Mouse (Mus musculus): ENCODE data around the gene Gm12569. TPM values are rescaled to one million over a fixed set of nuclear protein-coding genes. Genes with fewer than 3 reads are reported as not detected.

The Gm12569 gene
- polyA plus RNA-seq (2017; shearing (Covaris generic)): under 1 TPM in 1 of 2 experiments, not detected in 1; 0.42 TPM

DNA sequence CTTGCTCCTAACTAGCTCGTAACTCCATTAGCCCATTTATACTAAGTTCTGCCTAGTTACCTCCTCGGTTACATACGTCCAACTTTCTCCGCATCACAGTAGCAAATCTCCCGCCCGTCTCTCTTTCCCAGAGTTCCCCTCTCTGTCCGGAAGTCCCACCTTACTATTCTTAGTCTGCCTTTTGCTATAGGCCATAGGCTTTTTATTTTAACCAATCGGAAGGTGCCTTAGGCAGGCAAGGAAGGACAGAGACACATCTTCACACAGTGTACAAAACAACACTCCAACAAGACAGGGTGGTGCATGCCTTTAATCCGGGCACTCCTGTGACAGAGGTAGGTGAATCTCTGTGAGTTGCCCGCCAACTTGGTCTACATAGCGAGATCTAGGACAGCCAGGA, at the start of gene Gm12569:
Gene Gm12569, plus strand, starts transcription at position 166 of the 400 bp plus-strand sequence.

DNA sequence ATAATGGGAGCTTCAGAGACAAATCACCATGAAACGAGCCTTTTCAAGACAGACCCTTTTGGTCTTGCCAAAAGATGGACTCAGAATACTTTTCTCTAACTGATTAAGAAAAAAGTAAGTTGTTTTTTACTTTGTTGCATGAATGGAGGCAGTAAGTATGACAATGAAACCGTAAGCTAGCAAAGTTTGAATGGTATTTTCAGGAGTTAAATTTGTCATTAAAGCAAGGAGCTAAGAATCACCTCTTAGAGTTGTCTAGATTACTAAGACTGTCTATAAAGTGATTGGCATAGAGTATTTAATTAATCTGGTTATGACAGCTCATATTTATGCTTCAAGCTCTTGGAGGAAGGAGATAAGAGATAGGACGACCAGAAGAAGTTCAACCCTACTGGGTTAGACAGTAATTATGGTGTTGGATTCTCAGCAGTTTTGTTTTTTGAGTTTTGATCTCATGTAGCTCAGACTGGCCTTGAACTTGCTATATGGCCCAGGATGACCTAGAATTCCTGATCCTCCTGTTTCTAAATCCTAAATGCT, 41.5 kb downstream of the Gm12569 start, which contains the start of gene Clk4:
Gene Clk4, plus strand, starts transcription at position 51 of the 540 bp plus-strand sequence.

DNA sequence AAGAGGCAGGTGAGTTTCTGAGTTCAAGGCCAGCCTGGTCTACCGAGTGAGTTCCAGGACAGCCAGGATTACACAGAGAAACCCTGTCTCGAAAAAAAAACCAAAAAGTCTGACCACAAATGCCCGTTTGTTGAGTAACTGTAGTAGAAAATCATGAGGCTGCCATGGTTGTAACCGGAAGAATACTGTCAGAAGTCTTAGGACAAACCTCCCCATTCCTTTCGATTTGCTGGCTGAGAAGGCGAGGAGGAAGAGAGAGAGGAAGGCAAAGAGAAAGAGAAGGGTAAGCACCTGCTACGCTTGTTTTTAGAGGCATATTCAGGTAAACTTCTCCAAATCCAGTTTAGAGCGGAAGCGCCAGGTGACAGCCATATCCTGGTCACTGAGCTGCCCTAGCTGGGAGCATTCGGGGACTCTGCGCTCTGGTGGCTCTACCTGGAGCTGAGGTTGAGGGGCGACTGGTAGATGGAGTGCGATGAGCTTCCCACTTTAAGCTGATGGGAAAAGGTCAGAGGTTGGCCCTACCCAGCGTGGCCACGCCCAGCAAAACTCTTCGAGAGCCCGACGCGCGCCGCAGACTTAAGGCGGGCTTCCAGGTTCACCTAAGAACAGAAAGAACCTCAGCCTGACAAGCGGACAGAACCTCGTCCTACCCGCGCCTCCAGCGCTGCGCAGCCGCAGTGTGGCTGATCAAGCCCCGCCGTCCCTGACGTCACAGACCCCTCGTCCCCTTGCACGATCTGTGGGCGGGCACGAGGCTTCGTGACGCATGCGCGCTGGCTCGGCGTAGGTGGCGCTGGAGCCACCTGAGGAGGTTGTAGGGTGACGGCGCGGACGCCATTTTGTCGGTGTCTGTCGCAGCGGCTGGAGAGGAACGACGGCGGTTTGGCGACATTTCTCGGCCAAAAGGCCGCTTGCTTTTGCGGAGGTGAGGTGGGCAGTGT, 42.3 kb downstream of the Gm12569 start, which contains the start of gene BC049762:
Gene BC049762, minus strand, starts transcription at position 705 of the 944 bp plus-strand sequence.

Other genes starting within 250 kb of the Gm12569 start
- gene Olfr1377, start 238.5 kb upstream of the Gm12569 start, polyA plus RNA-seq (2017; shearing (Covaris generic)): not detected
- under 1 TPM in 1 of 2 experiments, not detected in 1; 0.45 TPM for gene Olfr51, start 216.9 kb upstream of the Gm12569 start, polyA plus RNA-seq (2017; shearing (Covaris generic))
- 1 to 10 TPM in 1 of 2 experiments, under 1 TPM in 1; 0.07 to 1.1 TPM for gene Olfr54, start 206.2 kb upstream of the Gm12569 start, polyA plus RNA-seq (2017; shearing (Covaris generic))
- not detected for gene Olfr1375, start 172.4 kb upstream of the Gm12569 start, polyA plus RNA-seq (2017; shearing (Covaris generic))
- gene Zfp354a, start 161.2 kb upstream of the Gm12569 start, polyA plus RNA-seq (2017; shearing (Covaris generic)): under 1 TPM in 1 of 2 experiments, not detected in 1; 0.26 TPM
- gene Clk4, start 41.3 kb downstream of the Gm12569 start, polyA plus RNA-seq (2017; shearing (Covaris generic)): 100 to 1,000 TPM; 172 to 219 TPM
- gene BC049762, start 42.6 kb downstream of the Gm12569 start, polyA plus RNA-seq (2017; shearing (Covaris generic)): under 1 TPM in 1 of 2 experiments, not detected in 1; 0.30 TPM
- 1 to 10 TPM in 1 of 2 experiments, under 1 TPM in 1; 0.90 to 2.3 TPM for gene Col23a1, start 69.4 kb downstream of the Gm12569 start, polyA plus RNA-seq (2017; shearing (Covaris generic))

Measured in inflammation-experienced regulatory T-cells (primary cell).